Mouse (Mus musculus) forebrain, embryonic 13.5 days (tissue): ENCODE data around the gene 2700097O09Rik. TPM values are rescaled to one million over a fixed set of nuclear protein-coding genes. Genes with fewer than 3 reads are reported as not detected.

Source experiments
- ATAC-seq: fragments of 200-750 bp; cut with Nextera tagmentation; 2 replicates; pipeline ENCODE4 v1.8.0; 2017
- H3K27ac ChIP-seq: fragments of 300-500 bp; sonication (generic); 2 replicates; pipeline ENCODE4 v1.5.1; 2015; ENCODE audit warnings: inconsistent platforms, mild to moderate bottlenecking, moderate library complexity
- H3K27me3 ChIP-seq: fragments of 300-500 bp; sonication (generic); 2 replicates; pipeline ENCODE4 v1.6.1; 2015; ENCODE audit warnings: mild to moderate bottlenecking, inconsistent platforms
- H3K36me3 ChIP-seq: fragments of 300-500 bp; sonication (generic); 2 replicates; pipeline ENCODE4 v1.6.1; 2015; ENCODE audit warnings: mild to moderate bottlenecking, inconsistent platforms; ENCODE audit not compliant: poor library complexity, severe bottlenecking
- H3K4me1 ChIP-seq: fragments of 300-500 bp; sonication (generic); 2 replicates; pipeline ENCODE4 v1.6.1; 2015; ENCODE audit warnings: inconsistent platforms
- H3K4me2 ChIP-seq: fragments of 300-500 bp; sonication (generic); 2 replicates; pipeline ENCODE4 v1.6.1; 2015; ENCODE audit warnings: inconsistent platforms, mild to moderate bottlenecking, moderate library complexity
- H3K4me3 ChIP-seq: fragments of 300-500 bp; sonication (generic); 2 replicates; pipeline ENCODE4 v1.5.1; 2015; ENCODE audit warnings: mild to moderate bottlenecking, inconsistent platforms
- H3K9ac ChIP-seq: fragments of 300-500 bp; sonication (generic); 2 replicates; pipeline ENCODE4 v1.6.1; 2015; ENCODE audit warnings: mild to moderate bottlenecking, inconsistent platforms
- H3K9me3 ChIP-seq: fragments of 300-500 bp; sonication (generic); replicated peaks from 2 replicates; pipeline ENCODE4 v1.6.1; 2016; ENCODE audit warnings: inconsistent platforms
- WGBS: fragments of 180-500 bp; shearing (Covaris S2); methylation state at CpG from one replicate; pipeline ENCODE4 v1.1.7; 2015; 5-methylcytosine and 5-hydroxymethylcytosine counted together
- polyA plus RNA-seq: library from polyadenylated mRNA; unstranded; fragments of >200 nt; fragmentation: Nextera tagmentation; extraction: Ambion mirVana; gene quantifications from 2 replicates; pipeline ENCODE4 v1.2.1, GENCODE M21; 2015

The 2700097O09Rik gene
- polyA plus RNA-seq, 1 experiment from 2014 or later: 42.5 TPM

DNA sequence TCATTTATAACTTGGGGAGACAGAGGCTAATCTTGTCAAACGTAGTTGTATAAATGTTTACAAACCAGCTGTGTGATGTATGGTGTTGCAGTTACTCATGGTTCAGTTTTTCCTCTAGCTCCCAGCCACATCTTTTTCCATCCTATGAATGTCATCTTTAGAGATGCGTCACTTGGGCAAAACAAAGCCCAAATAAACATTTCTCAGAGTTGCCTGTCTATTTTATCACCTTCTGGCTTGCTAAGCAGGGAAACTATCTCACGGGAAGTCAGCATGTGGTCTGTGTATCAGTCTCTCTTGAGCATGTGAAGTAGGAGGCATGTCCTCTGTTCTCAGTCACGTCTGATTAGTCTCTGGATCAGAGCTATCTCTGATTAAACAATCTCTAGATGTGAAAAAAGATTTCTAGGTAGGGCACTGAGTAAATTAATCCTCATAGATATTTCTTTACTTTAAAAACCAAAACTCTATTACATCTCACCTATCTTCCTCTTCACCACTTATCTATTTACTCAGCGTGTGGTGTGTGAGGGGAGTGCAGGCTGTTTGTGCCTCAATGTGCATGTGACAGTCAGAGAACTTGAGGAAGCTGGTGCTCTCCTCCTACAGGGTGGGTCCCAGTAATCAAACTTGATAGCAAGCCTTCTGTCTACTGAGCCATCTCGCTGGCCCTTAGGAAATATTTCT lies 19.6 kb downstream of the 2700097O09Rik start:
- H3K36me3 ChIP-seq: peaks cover 11% of the 10 kb centered on the region
- no peak overlapping the region for H3K27ac ChIP-seq
- no peaks in the 10 kb centered on the region for H3K27me3 ChIP-seq
- H3K9me3 ChIP-seq: no peaks in the 10 kb centered on the region
- no peak overlapping the region for H3K4me3 ChIP-seq
- no peak overlapping the region for H3K9ac ChIP-seq
- H3K4me1 ChIP-seq: no peaks in the 10 kb centered on the region
- no peak for ATAC-seq
- 88% methylated on average over 6 of the region's 6 CpGs for WGBS
- no peak overlapping the region for H3K4me2 ChIP-seq

GRCm38 (mm10) chr12:55059812-55060211 lies 20.1 kb downstream of the 2700097O09Rik start:
- H3K9me3 ChIP-seq: no peaks in the 10 kb centered on the region
- 85% methylated on average over 3 of the region's 3 CpGs for WGBS
- peaks cover 11% of the 10 kb centered on the region for H3K36me3 ChIP-seq
- no peak for ATAC-seq
- H3K27me3 ChIP-seq: no peaks in the 10 kb centered on the region
- no peak overlapping the region for H3K4me2 ChIP-seq
- no peaks in the 10 kb centered on the region for H3K4me1 ChIP-seq
- H3K9ac ChIP-seq: no peak overlapping the region
- H3K27ac ChIP-seq: no peak overlapping the region
- H3K4me3 ChIP-seq: no peak overlapping the region

GRCm38 (mm10) chr12:55058865-55059615 lies 20.9 kb downstream of the 2700097O09Rik start:
- H3K4me2 ChIP-seq: no peak overlapping the region
- no peak overlapping the region for H3K27ac ChIP-seq
- H3K9me3 ChIP-seq: no peaks in the 10 kb centered on the region
- no peak overlapping the region for H3K9ac ChIP-seq
- no peaks in the 10 kb centered on the region for H3K27me3 ChIP-seq
- H3K4me3 ChIP-seq: no peak overlapping the region
- H3K4me1 ChIP-seq: no peaks in the 10 kb centered on the region
- ATAC-seq: no peak
- 80% methylated on average over 6 of the region's 6 CpGs for WGBS
- H3K36me3 ChIP-seq: peaks cover 11% of the 10 kb centered on the region

- Histone ChIP-seq H3K4me1 (no peaks in the 10 kb centered on the region), H3K9me3 (no peaks in the 10 kb centered on the region), H3K36me3 (peaks cover 11% of the 10 kb centered on the region), H3K27me3 (no peaks in the 10 kb centered on the region), H3K9ac (no peak overlapping the region), H3K27ac (no peak overlapping the region), H3K4me2 (no peak overlapping the region), H3K4me3 (no peak overlapping the region)
- WGBS: 86% methylated on average over 2 of the region's 2 CpGs
- ATAC-seq: no peak
Measured at GRCm38 (mm10) chr12:55056703-55057102, 23.2 kb downstream of the 2700097O09Rik start.

GRCm38 (mm10) chr12:55054551-55055241 lies 25.2 kb downstream of the 2700097O09Rik start:
- H3K27me3 ChIP-seq: no peaks in the 10 kb centered on the region
- H3K4me1 ChIP-seq: no peaks in the 10 kb centered on the region
- peaks cover 10% of the 10 kb centered on the region for H3K36me3 ChIP-seq
- H3K4me2 ChIP-seq: no peak overlapping the region
- ATAC-seq: no peak
- no peak overlapping the region for H3K4me3 ChIP-seq
- H3K9ac ChIP-seq: no peak overlapping the region
- H3K27ac ChIP-seq: no peak overlapping the region
- no peaks in the 10 kb centered on the region for H3K9me3 ChIP-seq
- WGBS: 94% methylated on average over 2 of the region's 2 CpGs

GRCm38 (mm10) chr12:55053267-55053666 lies 26.6 kb downstream of the 2700097O09Rik start:
- no peaks in the 10 kb centered on the region; the same call in 1 of the 2 replicates for H3K36me3 ChIP-seq
- no peaks in the 10 kb centered on the region for H3K4me1 ChIP-seq
- H3K27me3 ChIP-seq: no peaks in the 10 kb centered on the region
- H3K27ac ChIP-seq: no peak overlapping the region
- no peak overlapping the region for H3K4me2 ChIP-seq
- no peak for ATAC-seq
- no peak overlapping the region for H3K4me3 ChIP-seq
- no peaks in the 10 kb centered on the region for H3K9me3 ChIP-seq
- no peak overlapping the region for H3K9ac ChIP-seq
- WGBS: 92% methylated on average over 7 of the region's 7 CpGs

GRCm38 (mm10) chr12:55051210-55052173 lies 28.4 kb downstream of the 2700097O09Rik start:
- WGBS: 96% methylated on average over 8 of the region's 8 CpGs
- Histone ChIP-seq H3K27ac (no peak overlapping the region), H3K36me3 (peaks cover 8% of the 10 kb centered on the region), H3K27me3 (no peaks in the 10 kb centered on the region), H3K9me3 (no peaks in the 10 kb centered on the region), H3K4me1 (no peaks in the 10 kb centered on the region), H3K4me3 (no peak overlapping the region), H3K4me2 (no peak overlapping the region), H3K9ac (no peak overlapping the region)
- ATAC-seq: no peak

- no peak overlapping the region for H3K4me2 ChIP-seq
- 91% methylated on average over 8 of the region's 8 CpGs for WGBS
- no peak for ATAC-seq
Measured at GRCm38 (mm10) chr12:55049731-55050353, 30.1 kb downstream of the 2700097O09Rik start.

DNA sequence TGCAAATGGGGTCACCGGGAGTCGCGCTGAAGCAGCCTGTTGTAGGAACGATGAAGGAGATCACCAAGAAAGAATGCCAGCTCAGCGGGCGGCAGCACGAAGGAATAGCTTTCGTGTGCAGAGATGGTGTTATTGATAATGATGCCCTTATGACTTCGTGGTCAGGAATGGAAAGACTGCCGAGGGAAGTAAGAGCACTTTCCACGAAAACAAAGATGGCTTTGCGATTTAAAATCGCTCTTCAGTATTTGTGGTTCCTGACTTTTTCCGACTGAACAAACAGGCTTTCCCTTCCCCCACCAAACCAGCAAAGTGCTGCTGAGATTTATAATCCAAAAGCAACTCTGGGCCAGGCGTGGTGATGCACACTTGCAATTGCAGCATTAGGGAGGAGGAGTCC lies 38.9 kb downstream of the 2700097O09Rik start:
- Histone ChIP-seq H3K27ac (no peak overlapping the region), H3K4me3 (no peak overlapping the region), H3K36me3 (peaks cover 15% of the 10 kb centered on the region), H3K9ac (no peak overlapping the region), H3K9me3 (no peaks in the 10 kb centered on the region), H3K4me2 (no peak overlapping the region), H3K27me3 (no peaks in the 10 kb centered on the region), H3K4me1 (no peaks in the 10 kb centered on the region)
- ATAC-seq: no peak
- 83% methylated on average over 15 of the region's 15 CpGs for WGBS

More at GRCm38 (mm10) chr12:55049731-55050353, 30.1 kb downstream of the 2700097O09Rik start:
- no peaks in the 10 kb centered on the region for H3K27me3 ChIP-seq
- H3K27ac ChIP-seq: no peak overlapping the region
- no peaks in the 10 kb centered on the region for H3K9me3 ChIP-seq
- no peak overlapping the region for H3K9ac ChIP-seq
- peaks cover 18% of the 10 kb centered on the region for H3K36me3 ChIP-seq
- H3K4me1 ChIP-seq: no peaks in the 10 kb centered on the region
- no peak overlapping the region for H3K4me3 ChIP-seq

DNA sequence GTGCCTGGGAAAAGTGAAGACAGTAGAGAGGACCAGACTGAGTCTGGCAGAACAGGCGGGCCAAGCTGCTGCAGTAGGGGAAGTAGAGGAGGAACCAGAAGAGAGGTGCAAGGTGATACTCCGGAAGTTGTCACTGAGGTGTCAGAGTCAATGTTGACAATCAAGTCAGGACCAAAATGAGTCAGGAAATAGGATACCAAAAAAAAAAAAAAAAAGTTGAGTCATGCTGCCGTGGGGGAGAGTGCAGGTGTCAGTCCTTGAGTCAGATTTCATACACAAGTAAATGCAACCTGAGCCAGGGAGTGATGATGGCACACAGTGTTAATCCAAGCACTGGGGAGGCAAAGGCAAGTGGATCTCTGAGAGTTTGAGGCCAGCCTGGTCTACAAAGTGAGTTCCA lies 52.8 kb downstream of the 2700097O09Rik start:
- H3K4me2 ChIP-seq: no peak overlapping the region
- no peak overlapping the region for H3K9ac ChIP-seq
- no peak overlapping the region for H3K27ac ChIP-seq
- no peak overlapping the region for H3K4me3 ChIP-seq
- 83% methylated on average over 3 of the region's 3 CpGs for WGBS
- no peaks in the 10 kb centered on the region for H3K27me3 ChIP-seq
- H3K4me1 ChIP-seq: no peaks in the 10 kb centered on the region
- no peaks in the 10 kb centered on the region for H3K9me3 ChIP-seq
- no peak for ATAC-seq
- H3K36me3 ChIP-seq: no peaks in the 10 kb centered on the region

DNA sequence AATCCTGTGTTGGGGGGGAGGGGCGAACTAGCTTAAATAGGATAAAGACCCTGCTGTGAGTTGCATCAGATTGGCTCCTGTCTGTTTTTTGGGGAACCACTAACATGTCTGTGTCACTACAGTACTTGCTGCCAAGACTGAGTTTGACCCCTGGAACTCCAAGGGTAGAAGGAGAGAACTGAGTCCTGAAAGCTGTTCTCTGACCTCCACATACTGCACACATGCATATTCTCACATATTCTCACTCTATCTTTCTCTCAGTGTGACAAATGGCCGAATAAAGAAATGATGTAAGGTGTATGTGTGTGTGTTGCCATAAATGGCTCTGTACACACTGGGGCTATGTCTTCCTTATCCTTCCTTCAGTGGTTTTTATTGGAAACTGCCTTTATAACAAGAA lies 56.6 kb downstream of the 2700097O09Rik start:
- Histone ChIP-seq H3K9me3 (no peaks in the 10 kb centered on the region), H3K9ac (no peak overlapping the region), H3K27ac (no peak overlapping the region), H3K4me3 (no peak overlapping the region), H3K4me1 (no peaks in the 10 kb centered on the region), H3K4me2 (no peak overlapping the region), H3K36me3 (no peaks in the 10 kb centered on the region), H3K27me3 (no peaks in the 10 kb centered on the region)
- WGBS: 83% methylated on average over 2 of the region's 2 CpGs
- ATAC-seq: no peak
